Mouse (Mus musculus): ENCODE results near the gene Tollip.

DNA sequence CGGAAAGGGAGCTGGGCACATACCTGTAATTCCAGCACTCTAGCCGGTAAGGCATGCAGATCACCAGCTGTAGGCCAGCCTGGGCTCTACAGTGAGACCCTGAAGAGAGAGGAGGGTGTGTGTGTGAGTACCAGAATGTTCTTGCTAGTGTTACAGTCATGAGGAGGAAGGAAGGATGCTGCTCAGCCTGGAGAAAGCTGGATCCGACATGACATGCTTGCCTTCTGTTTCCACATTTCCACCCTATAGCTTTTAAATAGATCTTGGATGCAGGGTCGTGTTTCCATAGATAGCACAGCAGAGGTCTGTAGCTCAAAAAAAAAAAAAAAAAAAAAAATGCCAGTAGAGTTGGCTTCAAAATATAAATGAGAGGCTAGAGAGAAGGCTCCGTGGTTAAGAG lies 43.4 kb downstream of the Tollip start:
- no peak for TF ChIP-seq CTCF (IDR thresholded peaks at IDR 0.05; ENCODE audit: low read depth, low read length)
- TF ChIP-seq GATA1 (IDR thresholded peaks at IDR 0.05; ENCODE audit: borderline replicate concordance, low read length): no peak
